Mouse (Mus musculus): ENCODE results near the gene Gstm3.

DNA sequence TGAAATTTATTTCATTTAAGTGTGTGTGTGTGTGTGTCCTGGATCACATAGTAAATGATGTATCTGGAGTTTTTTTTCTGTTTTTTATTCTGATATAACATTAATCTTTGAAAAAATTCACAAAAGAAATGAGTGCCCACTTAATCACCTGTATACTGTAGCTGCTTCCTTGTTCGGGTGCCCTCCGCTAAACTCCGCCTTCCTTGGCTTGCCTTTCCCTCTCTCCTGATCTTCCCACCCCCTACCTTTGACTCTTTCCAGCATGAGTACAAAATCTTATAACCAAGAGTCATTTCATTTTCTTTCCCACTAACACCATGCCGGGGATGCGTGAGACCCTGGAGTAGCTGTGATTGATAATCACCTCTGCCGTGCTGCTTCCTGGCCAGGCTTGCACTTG is 37.0 kb downstream of the Gstm3 start:
- no peak for TF ChIP-seq E2F4 (IDR thresholded peaks at IDR 0.05; ENCODE audit: insufficient read depth)
- no peak for TF ChIP-seq USF1 (IDR thresholded peaks at IDR 0.05; ENCODE audit: low read depth)
- no peak for TF ChIP-seq POLR2AphosphoS2 (IDR thresholded peaks at IDR 0.05; ENCODE audit: insufficient read length, low read depth)
- no peak for TF ChIP-seq MAX (IDR thresholded peaks at IDR 0.05; ENCODE audit: low read depth)
- no peak for TF ChIP-seq POLR2A (IDR thresholded peaks at IDR 0.05; ENCODE audit: insufficient read length, low read depth)

Data from myocyte (in vitro differentiated cells).